Mouse (Mus musculus) frontal cortex, postnatal 14 days (tissue): Measurements from ENCODE around the gene AI837181.
A peak's percentile ranks its signal among the peaks of the same experiment; 100 is the strongest.

ENCODE experiments used
- DNase-seq, 2 experiments: peaks; one replicate each; pipeline ENCODE4 v3.0.0; 2022; ENCODE audit warnings: low spot score in 2 of 2

Gene AI837181

GRCm38 (mm10) chr19:5447515-5448353, 22.8 kb downstream of the AI837181 start, which contains the start of gene Fosl1:
TSS of gene Fosl1 (plus strand) at chr19:5447547.
- no peak for DNase-seq

GRCm38 (mm10) chr19:5448354-5449150, 23.6 kb downstream of the AI837181 start:
- DNase-seq: no peak

GRCm38 (mm10) chr19:5449673-5450072, 24.7 kb downstream of the AI837181 start:
- no peak for DNase-seq

GRCm38 (mm10) chr19:5451766-5452165, 26.8 kb downstream of the AI837181 start:
- no peak for DNase-seq

- DNase-seq: no peak
These were observed 30.1 kb downstream of the AI837181 start for GRCm38 (mm10) chr19:5455037-5455436.

- no peak for DNase-seq
These were observed 30.6 kb downstream of the AI837181 start for GRCm38 (mm10) chr19:5455568-5455967.

GRCm38 (mm10) chr19:5456241-5456921, 31.4 kb downstream of the AI837181 start:
- DNase-seq: no peak

- DNase-seq: peak; percentile 94 to 96
These were observed 32.2 kb downstream of the AI837181 start for GRCm38 (mm10) chr19:5456922-5457745.

GRCm38 (mm10) chr19:5457746-5458442, 33.0 kb downstream of the AI837181 start, which contains the start of gene Ccdc85b:
TSS of gene Ccdc85b (minus strand) at chr19:5457894.
- DNase-seq: no peak

- DNase-seq: no peak
These were observed 34.1 kb downstream of the AI837181 start for GRCm38 (mm10) chr19:5459019-5459418.

- no peak for DNase-seq
These were observed 35.0 kb downstream of the AI837181 start for GRCm38 (mm10) chr19:5459896-5460295.

GRCm38 (mm10) chr19:5460465-5460911, 35.5 kb downstream of the AI837181 start, which contains the start of gene Fibp:
TSS of gene Fibp (plus strand) at chr19:5460615.
- peak; percentile 77 to 83 for DNase-seq

- no peak for DNase-seq
These were observed 36.5 kb downstream of the AI837181 start for GRCm38 (mm10) chr19:5461411-5461810.

GRCm38 (mm10) chr19:5463212-5463611, 38.3 kb downstream of the AI837181 start:
- DNase-seq: no peak

GRCm38 (mm10) chr19:5463791-5464562, 39.0 kb downstream of the AI837181 start:
- no peak for DNase-seq

- no peak for DNase-seq
These were observed 40.1 kb downstream of the AI837181 start for GRCm38 (mm10) chr19:5465037-5465436.

GRCm38 (mm10) chr19:5466916-5467500, 42.1 kb downstream of the AI837181 start:
- DNase-seq: no peak

- no peak for DNase-seq
These were observed 43.4 kb downstream of the AI837181 start, which contains the start of gene Ctsw for GRCm38 (mm10) chr19:5468374-5468773. TSS of gene Ctsw (minus strand) at chr19:5468507.

- DNase-seq: no peak
These were observed 46.9 kb downstream of the AI837181 start for GRCm38 (mm10) chr19:5471846-5472245.
